Mouse (Mus musculus): ENCODE measurements at regions not wholly inside any gene's neighbourhood (a gene's known extent, or its start where the extent isn't known, plus 50 kb on each side); places are given as distances from the start of the nearest gene placed in this dataset.

- TF ChIP-seq CTCF (IDR thresholded peaks at IDR 0.05; ENCODE audit: low read depth, low read length) = no peak
- TF ChIP-seq POLR2A (IDR thresholded peaks at IDR 0.05; ENCODE audit: extremely low read depth, insufficient read depth, low read length) = no peak
Measured at GRCm38 (mm10) chr12:118649323-118649973, 196.7 kb upstream of the Sp8 start.

All from liver, adult 2 months (tissue).